Mouse (Mus musculus): ENCODE data around the gene Myo18a. TPM values are rescaled to one million over a fixed set of nuclear protein-coding genes. Genes with fewer than 3 reads are reported as not detected.

Myo18a gene
- polyA plus RNA-seq, 1 experiment from 2014 or later = 12.3 TPM

- Histone ChIP-seq H3K4me3 (ENCODE audit: low read depth, low read length) (no peak overlapping the region), H3K4me1 (ENCODE audit: control insufficient read depth, insufficient read depth, low read length) (peaks cover 6% of the 10 kb centered on the region), H3K36me3 (replicated peaks; ENCODE audit: control insufficient read depth, insufficient read depth, low read depth, low read length) (peaks cover 3% of the 10 kb centered on the region; the same call in 1 of the 2 replicates), H3K4me2 (ENCODE audit: low read depth, low read length) (no peak overlapping the region), H3K9me3 (replicated peaks; ENCODE audit: control insufficient read depth, low read length) (no peaks in the 10 kb centered on the region), H3K27me3 (ENCODE audit: control insufficient read depth, insufficient read depth, low read length) (no peaks in the 10 kb centered on the region; the same call in 1 of the 2 replicates), H3K27ac (replicated peaks; ENCODE audit: low read depth, low read length) (0 out of 2 replicates have a peak overlapping the region, but pooled peaks have one; percentile 20), H3K9ac (replicated peaks; ENCODE audit: low read length) (no peak overlapping the region)
- DNase-seq (ENCODE audit: low spot score) (no peak), ATAC-seq (replicated peaks; ENCODE audit: insufficient number of reproducible peaks, low FRiP score, low TSS enrichment, low read depth) (no peak)
- 59% methylated on average over 3 of the region's 3 CpGs for WGBS
Measured at GRCm38 (mm10) chr11:77854641-77855040, 91.6 kb downstream of the Myo18a start.

DNA sequence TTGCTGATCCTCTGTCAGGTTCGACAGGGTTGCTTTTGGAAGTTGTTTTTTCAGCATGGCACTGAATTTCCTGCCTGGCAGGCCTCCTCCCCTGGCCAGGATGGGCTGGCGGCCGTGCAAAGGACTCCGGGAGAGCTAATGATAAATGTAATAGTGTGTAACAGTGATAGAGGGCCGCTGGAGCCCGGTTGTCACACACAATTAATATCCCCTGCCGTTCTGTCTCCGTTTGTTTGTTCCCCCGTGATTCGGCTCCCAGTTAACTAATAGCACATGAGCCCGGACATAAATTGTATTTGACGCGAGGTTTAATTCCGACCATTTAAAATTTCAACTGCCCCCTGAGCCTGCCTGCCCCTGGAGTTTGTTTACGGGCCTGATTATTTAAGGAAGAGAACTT lies 92.3 kb downstream of the Myo18a start:
- Histone ChIP-seq H3K36me3 (replicated peaks; ENCODE audit: control insufficient read depth, insufficient read depth, low read depth, low read length) (peaks cover 3% of the 10 kb centered on the region; the same call in 1 of the 2 replicates), H3K4me3 (ENCODE audit: low read depth, low read length) (no peak overlapping the region), H3K27ac (replicated peaks; ENCODE audit: low read depth, low read length) (0 out of 2 replicates have a peak overlapping the region, but pooled peaks have one; percentile 20), H3K4me1 (ENCODE audit: control insufficient read depth, insufficient read depth, low read length) (peaks cover 6% of the 10 kb centered on the region), H3K27me3 (ENCODE audit: control insufficient read depth, insufficient read depth, low read length) (no peaks in the 10 kb centered on the region; the same call in 1 of the 2 replicates), H3K4me2 (ENCODE audit: low read depth, low read length) (no peak overlapping the region), H3K9me3 (replicated peaks; ENCODE audit: control insufficient read depth, low read length) (no peaks in the 10 kb centered on the region), H3K9ac (replicated peaks; ENCODE audit: low read length) (no peak overlapping the region; the same call in 1 of the 2 replicates)
- DNase-seq (ENCODE audit: low spot score) (peak; percentile 62), ATAC-seq (replicated peaks; ENCODE audit: insufficient number of reproducible peaks, low FRiP score, low TSS enrichment, low read depth) (no peak)
- 24% methylated on average over 15 of the region's 15 CpGs for WGBS

DNA sequence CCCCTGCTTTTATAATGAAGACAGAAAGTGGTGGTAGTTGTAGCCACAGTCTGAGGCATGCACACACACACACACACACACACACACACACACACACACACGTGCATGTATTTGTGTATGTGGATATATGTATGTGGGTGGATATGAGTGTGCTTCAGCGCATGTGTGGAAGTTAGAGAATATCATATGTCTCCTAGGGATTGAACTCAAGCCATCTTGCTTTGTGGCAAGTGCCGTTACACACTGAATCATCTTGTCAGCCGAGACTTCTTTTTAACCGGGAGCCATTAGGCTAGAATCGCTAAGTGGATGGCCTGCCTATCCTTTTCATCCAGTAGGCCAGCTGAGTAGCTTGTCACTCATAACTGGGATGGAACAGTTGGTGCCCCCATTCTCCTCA lies 94.0 kb downstream of the Myo18a start:
- no peak overlapping the region for H3K4me3 ChIP-seq (ENCODE audit: low read depth, low read length)
- H3K4me2 ChIP-seq (ENCODE audit: low read depth, low read length) = no peak overlapping the region
- H3K4me1 ChIP-seq (ENCODE audit: control insufficient read depth, insufficient read depth, low read length) = peaks cover 6% of the 10 kb centered on the region
- peaks cover 3% of the 10 kb centered on the region; the same call in 1 of the 2 replicates for H3K36me3 ChIP-seq (replicated peaks; ENCODE audit: control insufficient read depth, insufficient read depth, low read depth, low read length)
- no peaks in the 10 kb centered on the region; the same call in 1 of the 2 replicates for H3K27me3 ChIP-seq (ENCODE audit: control insufficient read depth, insufficient read depth, low read length)
- no peak overlapping the region for H3K27ac ChIP-seq (replicated peaks; ENCODE audit: low read depth, low read length)
- no peak for DNase-seq (ENCODE audit: low spot score)
- no peak overlapping the region for H3K9ac ChIP-seq (replicated peaks; ENCODE audit: low read length)
- H3K9me3 ChIP-seq (replicated peaks; ENCODE audit: control insufficient read depth, low read length) = no peaks in the 10 kb centered on the region
- no peak for ATAC-seq (replicated peaks; ENCODE audit: insufficient number of reproducible peaks, low FRiP score, low TSS enrichment, low read depth)
- 81% methylated on average over 6 of the region's 6 CpGs for WGBS

- no peak for ATAC-seq (replicated peaks; ENCODE audit: insufficient number of reproducible peaks, low FRiP score, low TSS enrichment, low read depth)
- no peaks in the 10 kb centered on the region; the same call in 1 of the 2 replicates for H3K36me3 ChIP-seq (replicated peaks; ENCODE audit: control insufficient read depth, insufficient read depth, low read depth, low read length)
- WGBS = 35% methylated on average over 9 of the region's 9 CpGs
Measured at GRCm38 (mm10) chr11:77858589-77858988, 95.5 kb downstream of the Myo18a start.

GRCm38 (mm10) chr11:77860947-77861346 lies 97.9 kb downstream of the Myo18a start:
- Histone ChIP-seq H3K4me3 (ENCODE audit: low read depth, low read length) (no peak overlapping the region), H3K27me3 (ENCODE audit: control insufficient read depth, insufficient read depth, low read length) (no peaks in the 10 kb centered on the region; the same call in 1 of the 2 replicates), H3K9ac (replicated peaks; ENCODE audit: low read length) (no peak overlapping the region), H3K9me3 (replicated peaks; ENCODE audit: control insufficient read depth, low read length) (no peaks in the 10 kb centered on the region), H3K36me3 (replicated peaks; ENCODE audit: control insufficient read depth, insufficient read depth, low read depth, low read length) (no peaks in the 10 kb centered on the region; the same call in 1 of the 2 replicates), H3K27ac (replicated peaks; ENCODE audit: low read depth, low read length) (no peak overlapping the region), H3K4me1 (ENCODE audit: control insufficient read depth, insufficient read depth, low read length) (no peaks in the 10 kb centered on the region; the same call in none of the 2 replicates), H3K4me2 (ENCODE audit: low read depth, low read length) (no peak overlapping the region)
- ATAC-seq (replicated peaks; ENCODE audit: insufficient number of reproducible peaks, low FRiP score, low TSS enrichment, low read depth) = no peak
- 79% methylated on average over 9 of the region's 9 CpGs for WGBS
- no peak for DNase-seq (ENCODE audit: low spot score)

More at GRCm38 (mm10) chr11:77858589-77858988, 95.5 kb downstream of the Myo18a start:
- Histone ChIP-seq H3K9ac (replicated peaks; ENCODE audit: low read length) (no peak overlapping the region), H3K9me3 (replicated peaks; ENCODE audit: control insufficient read depth, low read length) (no peaks in the 10 kb centered on the region), H3K4me2 (ENCODE audit: low read depth, low read length) (no peak overlapping the region), H3K4me1 (ENCODE audit: control insufficient read depth, insufficient read depth, low read length) (peaks cover 6% of the 10 kb centered on the region), H3K27me3 (ENCODE audit: control insufficient read depth, insufficient read depth, low read length) (no peaks in the 10 kb centered on the region; the same call in 1 of the 2 replicates), H3K27ac (replicated peaks; ENCODE audit: low read depth, low read length) (no peak overlapping the region), H3K4me3 (ENCODE audit: low read depth, low read length) (no peak overlapping the region)
- no peak for DNase-seq (ENCODE audit: low spot score)

- Histone ChIP-seq H3K9ac (replicated peaks; ENCODE audit: low read length) (no peak overlapping the region), H3K4me3 (ENCODE audit: low read depth, low read length) (no peak overlapping the region), H3K36me3 (replicated peaks; ENCODE audit: control insufficient read depth, insufficient read depth, low read depth, low read length) (no peaks in the 10 kb centered on the region; the same call in 1 of the 2 replicates), H3K4me1 (ENCODE audit: control insufficient read depth, insufficient read depth, low read length) (no peaks in the 10 kb centered on the region; the same call in 1 of the 2 replicates), H3K9me3 (replicated peaks; ENCODE audit: control insufficient read depth, low read length) (no peaks in the 10 kb centered on the region), H3K27me3 (ENCODE audit: control insufficient read depth, insufficient read depth, low read length) (no peaks in the 10 kb centered on the region; the same call in 1 of the 2 replicates), H3K27ac (replicated peaks; ENCODE audit: low read depth, low read length) (no peak overlapping the region), H3K4me2 (ENCODE audit: low read depth, low read length) (no peak overlapping the region)
- ATAC-seq (replicated peaks; ENCODE audit: insufficient number of reproducible peaks, low FRiP score, low TSS enrichment, low read depth) (no peak), DNase-seq (ENCODE audit: low spot score) (no peak)
- WGBS = 85% methylated on average over 7 of the region's 7 CpGs
Measured at GRCm38 (mm10) chr11:77862887-77863286, 99.8 kb downstream of the Myo18a start.

GRCm38 (mm10) chr11:77864771-77865170 lies 101.7 kb downstream of the Myo18a start:
- no peak overlapping the region for H3K9ac ChIP-seq (replicated peaks; ENCODE audit: low read length)
- H3K9me3 ChIP-seq (replicated peaks; ENCODE audit: control insufficient read depth, low read length) = no peaks in the 10 kb centered on the region
- H3K27me3 ChIP-seq (ENCODE audit: control insufficient read depth, insufficient read depth, low read length) = no peaks in the 10 kb centered on the region
- H3K36me3 ChIP-seq (replicated peaks; ENCODE audit: control insufficient read depth, insufficient read depth, low read depth, low read length) = no peaks in the 10 kb centered on the region; the same call in 1 of the 2 replicates
- no peak overlapping the region for H3K4me3 ChIP-seq (ENCODE audit: low read depth, low read length)
- peaks cover 4% of the 10 kb centered on the region for H3K4me1 ChIP-seq (ENCODE audit: control insufficient read depth, insufficient read depth, low read length)
- H3K27ac ChIP-seq (replicated peaks; ENCODE audit: low read depth, low read length) = no peak overlapping the region
- no peak for ATAC-seq (replicated peaks; ENCODE audit: insufficient number of reproducible peaks, low FRiP score, low TSS enrichment, low read depth)
- no peak for DNase-seq (ENCODE audit: low spot score)
- 68% methylated on average over 12 of the region's 12 CpGs for WGBS
- H3K4me2 ChIP-seq (ENCODE audit: low read depth, low read length) = no peak overlapping the region

DNA sequence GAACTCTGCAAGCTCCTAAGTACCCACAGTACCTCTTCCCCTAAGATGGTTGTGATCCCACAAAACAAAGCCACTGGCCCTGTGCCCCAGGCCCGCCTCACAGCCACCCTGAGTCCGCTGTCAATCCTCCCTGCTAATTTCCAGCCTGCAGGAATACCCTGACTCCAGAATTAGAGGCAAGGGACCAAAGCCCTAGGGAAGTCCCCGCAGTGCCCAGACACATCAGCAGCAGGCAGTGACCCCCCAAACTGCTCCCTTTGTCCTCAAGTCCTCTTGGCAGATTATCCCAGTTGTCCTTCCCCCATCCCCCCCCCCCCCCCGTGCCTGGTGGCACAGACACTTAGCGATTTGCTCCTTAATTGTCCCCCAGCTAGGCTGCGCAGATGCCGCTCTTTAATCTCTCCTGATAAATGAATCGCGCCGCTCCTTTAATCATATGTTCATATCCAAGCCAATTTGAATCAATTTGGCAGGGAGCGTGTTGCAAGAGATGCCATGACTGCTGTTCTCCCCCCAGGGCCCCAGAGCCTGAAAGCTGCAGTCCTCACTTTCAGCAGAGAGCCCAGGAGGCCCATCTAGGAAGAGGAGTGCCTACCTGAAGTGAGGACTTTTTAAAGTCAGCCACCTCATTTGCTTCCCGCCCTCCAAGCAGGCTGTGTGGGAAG lies 104.5 kb downstream of the Myo18a start:
- peaks cover 8% of the 10 kb centered on the region for H3K4me1 ChIP-seq (ENCODE audit: control insufficient read depth, insufficient read depth, low read length)
- H3K27ac ChIP-seq (replicated peaks; ENCODE audit: low read depth, low read length) = no peak overlapping the region
- no peak overlapping the region for H3K9ac ChIP-seq (replicated peaks; ENCODE audit: low read length)
- ATAC-seq (replicated peaks; ENCODE audit: insufficient number of reproducible peaks, low FRiP score, low TSS enrichment, low read depth) = no peak
- no peaks in the 10 kb centered on the region for H3K36me3 ChIP-seq (replicated peaks; ENCODE audit: control insufficient read depth, insufficient read depth, low read depth, low read length)
- no peak overlapping the region for H3K4me3 ChIP-seq (ENCODE audit: low read depth, low read length)
- no peak for DNase-seq (ENCODE audit: low spot score)
- no peaks in the 10 kb centered on the region for H3K27me3 ChIP-seq (ENCODE audit: control insufficient read depth, insufficient read depth, low read length)
- WGBS = 12% methylated on average over 10 of the region's 12 CpGs
- no peaks in the 10 kb centered on the region for H3K9me3 ChIP-seq (replicated peaks; ENCODE audit: control insufficient read depth, low read length)
- H3K4me2 ChIP-seq (ENCODE audit: low read depth, low read length) = no peak overlapping the region

Measured in embryonic facial prominence, embryonic 11.5 days (tissue).